Mouse (Mus musculus) embryonic fibroblast, embryonic 13.5 days (primary cell): Measurements from ENCODE around the gene Pik3cg.

ENCODE experiments used
- CTCF ChIP-seq: IDR thresholded peaks from 2 replicates; pipeline ENCODE4 v1.5.1; 2011; ENCODE audit warnings: mild to moderate bottlenecking, control low read depth, low read length, moderate library complexity, borderline replicate concordance; ENCODE audit not compliant: insufficient read depth
- POLR2A ChIP-seq: IDR thresholded peaks from 2 replicates; pipeline ENCODE4 v1.6.1; 2011; ENCODE audit warnings: low read depth, mild to moderate bottlenecking, control low read depth, low read length, moderate library complexity

- TF ChIP-seq CTCF (no peak), POLR2A (no peak)
Measured at GRCm38 (mm10) chr12:32172826-32173225, 35.6 kb downstream of the Pik3cg start.
